Mouse (Mus musculus): ENCODE measurements around the gene Lrp6. TPM values are rescaled to one million over a fixed set of nuclear protein-coding genes. Genes with fewer than 3 reads are reported as not detected.
A peak's percentile ranks its signal among the peaks of the same experiment; 100 is the strongest.

Lrp6 gene
- polyA plus RNA-seq, 1 experiment from 2014 or later = 20.0 TPM

DNA sequence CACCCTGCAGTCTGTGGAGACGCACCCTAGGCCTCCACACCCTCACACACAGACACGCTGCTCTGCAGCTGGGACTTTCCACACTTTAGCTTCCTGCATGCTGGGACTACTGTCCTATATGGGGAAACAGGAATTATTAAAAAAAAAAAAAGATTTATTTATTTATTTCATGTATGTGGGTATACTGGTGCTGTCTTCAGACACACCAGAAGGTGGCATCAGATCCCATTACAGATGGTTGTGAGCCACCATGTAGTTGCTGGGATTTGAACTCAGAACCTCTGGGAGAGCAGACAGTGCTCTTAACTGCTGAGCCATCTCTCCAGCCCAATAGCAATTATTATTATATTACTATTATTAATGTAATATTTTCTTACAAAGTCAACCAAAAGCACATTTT, 97.5 kb downstream of the Lrp6 start:
- ATAC-seq = no peak
- no peak overlapping the region for H3K4me2 ChIP-seq (ENCODE audit: low read length)
- H3K9me3 ChIP-seq (ENCODE audit: control insufficient read depth, low read length) = no peaks in the 10 kb centered on the region
- no peak overlapping the region for H3K9ac ChIP-seq (replicated peaks; ENCODE audit: low read depth, low read length)
- peaks cover 7% of the 10 kb centered on the region; the same call in 1 of the 2 replicates for H3K36me3 ChIP-seq (ENCODE audit: control insufficient read depth, insufficient read depth)
- no peaks in the 10 kb centered on the region for H3K27me3 ChIP-seq (replicated peaks; ENCODE audit: control insufficient read depth, insufficient read depth, low read length)
- H3K27ac ChIP-seq (ENCODE audit: low read length) = no peak overlapping the region
- H3K4me3 ChIP-seq (replicated peaks; ENCODE audit: low read length) = no peak overlapping the region
- H3K4me1 ChIP-seq (replicated peaks; ENCODE audit: control insufficient read depth, insufficient read depth, low read length) = peaks cover 4% of the 10 kb centered on the region
- 94% methylated on average over 2 of the region's 2 CpGs for WGBS

GRCm38 (mm10) chr6:134466671-134467229, 100.0 kb downstream of the Lrp6 start:
- no peaks in the 10 kb centered on the region for H3K9me3 ChIP-seq (ENCODE audit: control insufficient read depth, low read length)
- peaks cover 8% of the 10 kb centered on the region; the same call in 1 of the 2 replicates for H3K36me3 ChIP-seq (ENCODE audit: control insufficient read depth, insufficient read depth)
- H3K9ac ChIP-seq (replicated peaks; ENCODE audit: low read depth, low read length) = no peak overlapping the region
- 87% methylated on average over 10 of the region's 10 CpGs for WGBS
- no peak overlapping the region for H3K4me2 ChIP-seq (ENCODE audit: low read length)
- no peak overlapping the region for H3K4me3 ChIP-seq (replicated peaks; ENCODE audit: low read length)
- no peak overlapping the region for H3K27ac ChIP-seq (ENCODE audit: low read length)
- H3K4me1 ChIP-seq (replicated peaks; ENCODE audit: control insufficient read depth, insufficient read depth, low read length) = peaks cover 4% of the 10 kb centered on the region
- no peak for ATAC-seq
- no peaks in the 10 kb centered on the region for H3K27me3 ChIP-seq (replicated peaks; ENCODE audit: control insufficient read depth, insufficient read depth, low read length)

DNA sequence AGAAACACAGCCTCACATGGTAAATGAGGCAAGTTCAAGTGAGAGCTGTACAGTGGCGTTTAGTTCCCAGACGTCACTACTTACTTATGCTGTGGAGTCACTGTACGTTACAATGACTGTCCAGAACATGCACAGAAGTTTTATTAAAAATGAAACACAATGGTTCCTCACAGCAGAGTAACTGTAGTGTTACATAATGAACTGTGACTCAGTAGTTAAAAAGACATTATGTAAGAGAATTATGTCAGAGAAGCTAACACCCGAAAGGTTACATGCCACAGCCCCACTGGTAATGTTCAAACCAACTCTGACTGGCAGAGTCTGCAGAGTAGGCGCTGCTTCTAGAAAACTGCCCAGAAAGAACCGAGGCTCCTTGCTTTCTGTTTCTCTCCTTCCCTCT, 105.6 kb downstream of the Lrp6 start:
- Histone ChIP-seq H3K27ac (ENCODE audit: low read length) (no peak overlapping the region), H3K9ac (replicated peaks; ENCODE audit: low read depth, low read length) (no peak overlapping the region), H3K4me1 (replicated peaks; ENCODE audit: control insufficient read depth, insufficient read depth, low read length) (no peaks in the 10 kb centered on the region), H3K9me3 (ENCODE audit: control insufficient read depth, low read length) (no peaks in the 10 kb centered on the region), H3K4me2 (ENCODE audit: low read length) (no peak overlapping the region), H3K27me3 (replicated peaks; ENCODE audit: control insufficient read depth, insufficient read depth, low read length) (no peaks in the 10 kb centered on the region), H3K4me3 (replicated peaks; ENCODE audit: low read length) (no peak overlapping the region), H3K36me3 (ENCODE audit: control insufficient read depth, insufficient read depth) (peaks cover 15% of the 10 kb centered on the region)
- ATAC-seq = no peak
- 84% methylated on average over 6 of the region's 6 CpGs for WGBS

GRCm38 (mm10) chr6:134458376-134458775, 108.4 kb downstream of the Lrp6 start:
- Histone ChIP-seq H3K27me3 (replicated peaks; ENCODE audit: control insufficient read depth, insufficient read depth, low read length) (no peaks in the 10 kb centered on the region), H3K9ac (replicated peaks; ENCODE audit: low read depth, low read length) (no peak overlapping the region), H3K9me3 (ENCODE audit: control insufficient read depth, low read length) (no peaks in the 10 kb centered on the region), H3K36me3 (ENCODE audit: control insufficient read depth, insufficient read depth) (peaks cover 28% of the 10 kb centered on the region), H3K27ac (ENCODE audit: low read length) (no peak overlapping the region), H3K4me3 (replicated peaks; ENCODE audit: low read length) (no peak overlapping the region), H3K4me1 (replicated peaks; ENCODE audit: control insufficient read depth, insufficient read depth, low read length) (no peaks in the 10 kb centered on the region), H3K4me2 (ENCODE audit: low read length) (no peak overlapping the region)
- no peak for ATAC-seq
- WGBS = 95% methylated on average over 1 of the region's 1 CpGs

DNA sequence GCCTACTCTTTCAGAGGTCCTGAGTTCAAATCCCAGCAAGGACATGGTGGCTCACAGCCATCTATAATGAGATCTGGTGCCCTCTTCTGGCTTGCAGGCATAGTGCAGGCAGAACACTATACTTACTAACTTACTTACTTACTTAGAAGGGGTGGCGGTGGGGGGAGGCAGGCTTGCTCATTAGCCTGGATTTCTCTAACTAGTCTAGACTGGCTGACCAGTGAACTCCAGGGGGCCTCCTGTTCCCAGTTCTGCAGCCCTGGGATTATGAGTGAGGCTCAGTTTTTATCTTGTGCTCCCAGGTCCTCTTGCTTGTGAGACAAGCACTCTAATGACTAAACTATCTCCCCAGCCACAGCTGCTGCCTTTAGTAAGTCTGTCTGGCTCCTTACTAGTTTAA, 112.7 kb downstream of the Lrp6 start:
- Histone ChIP-seq H3K27me3 (replicated peaks; ENCODE audit: control insufficient read depth, insufficient read depth, low read length) (no peaks in the 10 kb centered on the region), H3K36me3 (ENCODE audit: control insufficient read depth, insufficient read depth) (peaks cover 24% of the 10 kb centered on the region), H3K4me1 (replicated peaks; ENCODE audit: control insufficient read depth, insufficient read depth, low read length) (no peaks in the 10 kb centered on the region; the same call in 1 of the 2 replicates), H3K27ac (ENCODE audit: low read length) (no peak overlapping the region), H3K4me3 (replicated peaks; ENCODE audit: low read length) (no peak overlapping the region), H3K9ac (replicated peaks; ENCODE audit: low read depth, low read length) (no peak overlapping the region), H3K9me3 (ENCODE audit: control insufficient read depth, low read length) (no peaks in the 10 kb centered on the region), H3K4me2 (ENCODE audit: low read length) (no peak overlapping the region)
- no peak for ATAC-seq
- WGBS = 100% methylated on average over 1 of the region's 1 CpGs

DNA sequence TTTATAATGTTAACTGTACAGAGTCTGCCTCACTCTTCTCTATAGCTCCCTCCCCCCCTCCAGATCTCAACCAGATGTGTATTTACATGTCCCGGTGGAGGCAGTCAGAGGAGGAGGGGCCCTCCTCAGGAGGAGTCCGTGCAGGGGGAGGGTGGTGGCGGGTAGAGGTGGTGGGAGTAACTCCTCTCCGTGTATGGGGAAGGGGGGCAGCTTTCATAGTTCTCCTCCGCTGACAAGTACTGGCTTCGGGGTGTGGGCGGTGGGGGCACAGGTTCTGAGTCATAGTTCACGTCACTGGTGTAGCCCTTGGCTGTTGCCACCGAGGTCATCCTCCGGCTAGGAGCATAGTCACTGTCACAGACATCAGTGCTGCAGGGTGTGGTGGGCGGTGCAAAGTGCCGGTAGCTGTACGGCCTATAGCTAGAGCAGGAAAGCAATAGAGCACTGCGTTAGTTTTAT, 116.1 kb downstream of the Lrp6 start:
- Histone ChIP-seq H3K9ac (replicated peaks; ENCODE audit: low read depth, low read length) (no peak overlapping the region), H3K4me1 (replicated peaks; ENCODE audit: control insufficient read depth, insufficient read depth, low read length) (no peaks in the 10 kb centered on the region; the same call in 1 of the 2 replicates), H3K4me2 (ENCODE audit: low read length) (no peak overlapping the region), H3K27ac (ENCODE audit: low read length) (no peak overlapping the region), H3K4me3 (replicated peaks; ENCODE audit: low read length) (no peak overlapping the region), H3K27me3 (replicated peaks; ENCODE audit: control insufficient read depth, insufficient read depth, low read length) (no peaks in the 10 kb centered on the region), H3K36me3 (ENCODE audit: control insufficient read depth, insufficient read depth) (peaks cover 23% of the 10 kb centered on the region), H3K9me3 (ENCODE audit: control insufficient read depth, low read length) (no peaks in the 10 kb centered on the region)
- peak; percentile 60 for ATAC-seq
- 67% methylated on average over 14 of the region's 14 CpGs for WGBS

DNA sequence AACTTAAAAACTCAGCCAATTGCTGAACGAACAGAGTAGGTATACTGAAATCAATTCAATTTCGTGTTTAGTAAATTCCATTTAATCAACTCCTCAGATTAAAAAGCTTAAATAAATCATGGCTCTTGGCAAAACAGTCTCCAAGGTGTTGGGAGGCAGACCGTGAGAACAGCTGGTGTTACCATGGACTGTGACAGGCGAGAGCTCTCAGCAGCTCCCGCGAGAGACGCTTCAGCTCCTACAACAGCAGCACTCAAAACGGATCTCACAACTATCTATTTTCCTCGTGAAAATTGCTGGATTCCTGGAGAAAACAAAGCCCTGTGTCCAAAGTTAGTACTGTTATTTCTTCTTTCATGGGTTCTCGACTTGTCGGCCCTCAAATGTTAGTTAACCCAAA, 116.8 kb downstream of the Lrp6 start:
- H3K4me3 ChIP-seq (replicated peaks; ENCODE audit: low read length) = no peak overlapping the region
- no peak overlapping the region for H3K4me2 ChIP-seq (ENCODE audit: low read length)
- ATAC-seq = peak; percentile 52; the same call in 1 of the 2 replicates
- H3K9ac ChIP-seq (replicated peaks; ENCODE audit: low read depth, low read length) = no peak overlapping the region
- H3K27me3 ChIP-seq (replicated peaks; ENCODE audit: control insufficient read depth, insufficient read depth, low read length) = no peaks in the 10 kb centered on the region
- H3K27ac ChIP-seq (ENCODE audit: low read length) = no peak overlapping the region
- no peaks in the 10 kb centered on the region; the same call in 1 of the 2 replicates for H3K4me1 ChIP-seq (replicated peaks; ENCODE audit: control insufficient read depth, insufficient read depth, low read length)
- whole genome bisulfite sequencing = 45% methylated on average over 11 of the region's 11 CpGs
- no peaks in the 10 kb centered on the region for H3K9me3 ChIP-seq (ENCODE audit: control insufficient read depth, low read length)
- H3K36me3 ChIP-seq (ENCODE audit: control insufficient read depth, insufficient read depth) = peaks cover 21% of the 10 kb centered on the region

DNA sequence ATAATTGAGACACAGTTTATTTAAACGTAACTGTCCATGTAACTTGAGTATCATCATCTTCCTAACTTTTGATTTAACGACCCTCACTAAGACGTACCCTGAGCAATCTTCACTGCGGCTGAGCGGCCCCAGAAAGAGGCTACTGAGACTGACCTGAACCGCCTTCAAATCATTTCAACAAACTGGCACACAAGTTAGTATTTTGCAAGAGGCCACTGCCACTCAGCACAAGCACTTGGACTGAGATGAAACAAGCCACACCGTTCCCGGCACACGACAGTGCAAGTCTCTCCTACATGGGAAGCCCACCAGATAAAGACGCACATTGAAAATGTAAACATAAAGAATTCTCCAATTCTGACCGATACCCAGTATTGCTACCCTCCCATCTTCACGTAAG, 118.3 kb downstream of the Lrp6 start:
- no peak overlapping the region for H3K27ac ChIP-seq (ENCODE audit: low read length)
- H3K4me1 ChIP-seq (replicated peaks; ENCODE audit: control insufficient read depth, insufficient read depth, low read length) = no peaks in the 10 kb centered on the region; the same call in 1 of the 2 replicates
- no peak overlapping the region for H3K4me2 ChIP-seq (ENCODE audit: low read length)
- WGBS = 88% methylated on average over 12 of the region's 12 CpGs
- no peaks in the 10 kb centered on the region for H3K27me3 ChIP-seq (replicated peaks; ENCODE audit: control insufficient read depth, insufficient read depth, low read length)
- no peak for ATAC-seq
- H3K9me3 ChIP-seq (ENCODE audit: control insufficient read depth, low read length) = no peaks in the 10 kb centered on the region
- peaks cover 12% of the 10 kb centered on the region for H3K36me3 ChIP-seq (ENCODE audit: control insufficient read depth, insufficient read depth)
- H3K9ac ChIP-seq (replicated peaks; ENCODE audit: low read depth, low read length) = no peak overlapping the region
- H3K4me3 ChIP-seq (replicated peaks; ENCODE audit: low read length) = no peak overlapping the region

DNA sequence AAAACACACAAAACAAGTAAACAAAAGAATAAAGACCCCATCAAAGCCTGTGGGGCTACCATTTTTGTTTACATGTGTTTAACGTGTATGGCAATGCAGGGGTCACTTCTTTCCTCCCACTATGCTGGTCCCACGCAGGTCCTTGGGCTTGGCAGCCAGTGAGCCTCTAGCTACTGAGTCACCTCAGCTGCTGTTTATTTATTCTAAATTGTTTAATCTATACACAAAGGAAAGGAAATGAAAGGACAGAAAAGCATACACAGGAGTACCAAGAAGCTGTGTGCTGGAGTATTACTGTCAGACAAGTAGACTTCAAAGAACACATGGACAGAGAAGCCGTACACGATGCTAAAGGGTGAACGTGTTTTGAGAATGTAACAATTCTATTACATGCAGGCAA, 122.8 kb downstream of the Lrp6 start:
- Histone ChIP-seq H3K27ac (ENCODE audit: low read length) (no peak overlapping the region), H3K4me2 (ENCODE audit: low read length) (no peak overlapping the region), H3K27me3 (replicated peaks; ENCODE audit: control insufficient read depth, insufficient read depth, low read length) (no peaks in the 10 kb centered on the region), H3K9me3 (ENCODE audit: control insufficient read depth, low read length) (no peaks in the 10 kb centered on the region), H3K9ac (replicated peaks; ENCODE audit: low read depth, low read length) (no peak overlapping the region), H3K4me3 (replicated peaks; ENCODE audit: low read length) (no peak overlapping the region), H3K4me1 (replicated peaks; ENCODE audit: control insufficient read depth, insufficient read depth, low read length) (peaks cover 11% of the 10 kb centered on the region), H3K36me3 (ENCODE audit: control insufficient read depth, insufficient read depth) (peaks cover 4% of the 10 kb centered on the region)
- 79% methylated on average over 5 of the region's 5 CpGs for WGBS
- ATAC-seq = no peak
